Mouse (Mus musculus) ES-E14 (cell line): ENCODE results near the gene Scarb1. TPM values are rescaled to one million over a fixed set of nuclear protein-coding genes. Genes with fewer than 3 reads are reported as not detected.

Source experiments
- DNase-seq: peaks from one replicate; pipeline ENCODE4 v3.0.0-alpha.2; 2013; ENCODE audit warnings: low read depth, low spot score
- H3K27ac ChIP-seq: 2 replicates; pipeline ENCODE4 v1.5.1; 2012; ENCODE audit warnings: low read depth, mild to moderate bottlenecking, low read length, moderate library complexity, mixed read lengths; ENCODE audit not compliant: poor library complexity, insufficient read depth, severe bottlenecking
- H3K36me3 ChIP-seq: 2 replicates; pipeline ENCODE4 v1.6.1; 2012; ENCODE audit warnings: mild to moderate bottlenecking, low read length, moderate library complexity, mixed read lengths; ENCODE audit not compliant: control insufficient read depth, poor library complexity, insufficient read depth, severe bottlenecking
- H3K4me1 ChIP-seq, 2 experiments: fragments of 150-350 bp in 1 of 2; sonication (generic) in 1 of 2; 2 replicates each; pipeline ENCODE4 v1.6.1; 2012; ENCODE audit warnings: low read length in 2 of 2, mild to moderate bottlenecking in 1 of 2, mixed read lengths in 1 of 2; ENCODE audit not compliant: control insufficient read depth in 2 of 2, insufficient read depth in 2 of 2, poor library complexity in 1 of 2
- H3K4me3 ChIP-seq, 2 experiments: fragments of 150-350 bp in 1 of 2; sonication (generic) in 1 of 2; 2 replicates each; pipeline ENCODE4 v1.5.1; 2012; ENCODE audit warnings: low read length in 2 of 2, low read depth in 1 of 2, mild to moderate bottlenecking in 1 of 2, mixed read lengths in 1 of 2; ENCODE audit not compliant: insufficient read depth in 1 of 2, poor library complexity in 1 of 2, severe bottlenecking in 1 of 2
- H3K9ac ChIP-seq: 2 replicates; pipeline ENCODE4 v1.6.1; 2012; ENCODE audit warnings: low read depth, mild to moderate bottlenecking, low read length, mixed read lengths; ENCODE audit not compliant: poor library complexity, insufficient read depth, severe bottlenecking
- H3K9me3 ChIP-seq: fragments of 150-350 bp; sonication (generic); 2 replicates; pipeline ENCODE4 v1.6.1; 2012; ENCODE audit warnings: low read depth, mild to moderate bottlenecking, low read length; ENCODE audit not compliant: control insufficient read depth, insufficient read depth
- CHD2 ChIP-seq: IDR thresholded peaks from 2 replicates; pipeline ENCODE4 v1.6.1; 2014; ENCODE audit warnings: mild to moderate bottlenecking, low read depth, low read length, inconsistent platforms
- HCFC1 ChIP-seq: IDR thresholded peaks from 2 replicates; pipeline ENCODE4 v1.6.1; 2012; ENCODE audit warnings: low read length, inconsistent platforms, borderline replicate concordance; ENCODE audit not compliant: insufficient read depth
- MAFK ChIP-seq: IDR thresholded peaks from 2 replicates; pipeline ENCODE4 v1.6.1; 2014; ENCODE audit warnings: mild to moderate bottlenecking, low read depth, low read length, inconsistent platforms; ENCODE audit not compliant: insufficient read depth
- ZC3H11A ChIP-seq: IDR thresholded peaks from 2 replicates; pipeline ENCODE4 v1.6.1; 2012; ENCODE audit warnings: low read depth, mild to moderate bottlenecking, inconsistent platforms, low read length, borderline replicate concordance
- ZNF384 ChIP-seq: IDR thresholded peaks from 2 replicates; pipeline ENCODE4 v1.6.1; 2012; ENCODE audit warnings: low read depth, low read length, inconsistent platforms
- in situ Hi-C, 2 experiments: fragments of 600-800 bp; cut with MboI; formaldehyde crosslinking; loops; one replicate each; pipeline ENCODE4 v1.15.1; 2025; ENCODE audit warnings: low sequenced_read_pairs in 2 of 2, inconsistent platforms in 1 of 2; ENCODE audit not compliant: unreplicated experiment in 2 of 2
- total RNA-seq: library from RNA; depleted of rRNA; stranded (reverse); fragments of 300-350 nt; gene quantifications from 2 replicates; pipeline ENCODE4 v1.2.3, GENCODE M21; 2012

Scarb1 gene
- total RNA-seq, 1 experiment = 28.8 TPM

- no peak for DNase-seq
- TF ChIP-seq ZNF384 = no peak
- TF ChIP-seq MAFK = no peak
- TF ChIP-seq CHD2 = no peak; the same call in 1 of the 2 replicates
- no peak for TF ChIP-seq HCFC1
- no peak for TF ChIP-seq ZC3H11A
- in situ Hi-C loops = no loop called here
- no peak overlapping the region for H3K27ac ChIP-seq
- H3K4me1 ChIP-seq = no peaks in the 10 kb centered on the region
- H3K4me3 ChIP-seq = no peak overlapping the region
- peaks cover 23% of the 10 kb centered on the region for H3K36me3 ChIP-seq
- no peak overlapping the region for H3K9ac ChIP-seq
- H3K9me3 ChIP-seq = no peaks in the 10 kb centered on the region
Observed at GRCm38 (mm10) chr5:125385215-125385940, 44.5 kb upstream of the Scarb1 start.

- TF ChIP-seq CHD2 (no peak), MAFK (no peak), HCFC1 (no peak), ZNF384 (no peak), ZC3H11A (no peak)
- Histone ChIP-seq H3K9me3 (no peaks in the 10 kb centered on the region), H3K9ac (no peak overlapping the region), H3K4me1 (no peaks in the 10 kb centered on the region), H3K27ac (no peak overlapping the region), H3K4me3 (no peak overlapping the region), H3K36me3 (peaks cover 23% of the 10 kb centered on the region)
- DNase-seq = no peak
- in situ Hi-C loops = no loop called here
Observed at GRCm38 (mm10) chr5:125384512-125385214, 43.8 kb upstream of the Scarb1 start.

DNA sequence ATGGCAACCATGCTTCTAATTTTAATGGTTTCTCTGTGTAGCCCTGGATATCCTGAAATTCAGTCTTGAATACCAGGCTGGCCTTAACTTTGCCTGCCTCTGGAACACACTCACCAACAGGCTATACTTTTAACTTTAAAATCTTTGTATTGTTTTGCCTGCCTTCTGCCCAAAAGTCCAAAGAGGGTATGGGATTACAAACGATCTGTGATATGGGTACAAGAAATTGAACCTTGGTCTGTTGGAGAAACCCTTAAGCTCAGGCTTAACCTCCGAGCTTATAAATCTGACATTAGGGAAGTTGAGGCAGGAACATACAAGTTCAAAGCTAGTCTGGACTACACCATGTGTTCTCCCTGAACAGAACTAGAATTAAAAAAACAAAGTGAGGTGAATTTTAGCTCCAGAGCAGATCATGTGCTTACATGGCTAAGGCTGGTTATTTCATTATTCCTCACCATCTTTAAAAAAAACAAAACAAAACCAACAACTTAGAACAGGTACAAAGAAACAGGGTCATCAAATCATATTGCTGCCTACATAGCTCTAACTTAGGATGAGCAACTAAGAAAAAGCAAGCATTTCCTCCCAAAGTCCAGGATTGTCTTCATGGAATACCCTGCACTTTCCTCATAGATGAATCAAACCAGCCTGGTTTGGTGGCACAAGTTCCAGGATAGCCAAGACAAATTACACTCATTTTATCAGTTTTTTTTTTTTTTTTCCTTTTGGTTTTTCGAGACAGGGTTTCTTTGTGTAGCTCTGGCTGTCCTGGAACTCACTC lies 42.9 kb upstream of the Scarb1 start:
- no peak overlapping the region for H3K9ac ChIP-seq
- DNase-seq = no peak
- in situ Hi-C loops = no loop called here
- no peak overlapping the region for H3K27ac ChIP-seq
- peaks cover 20% of the 10 kb centered on the region for H3K36me3 ChIP-seq
- H3K9me3 ChIP-seq = no peaks in the 10 kb centered on the region
- H3K4me1 ChIP-seq = no peaks in the 10 kb centered on the region
- no peak overlapping the region for H3K4me3 ChIP-seq
- TF ChIP-seq MAFK = no peak
- TF ChIP-seq ZC3H11A = no peak
- no peak; the same call in 1 of the 2 replicates for TF ChIP-seq CHD2
- no peak for TF ChIP-seq ZNF384
- TF ChIP-seq HCFC1 = no peak

- no peak overlapping the region for H3K27ac ChIP-seq
- H3K36me3 ChIP-seq = peaks cover 11% of the 10 kb centered on the region
- H3K9ac ChIP-seq = no peak overlapping the region
- H3K9me3 ChIP-seq = no peaks in the 10 kb centered on the region
- in situ Hi-C loops = no loop called here
- H3K4me3 ChIP-seq = no peak overlapping the region
- no peak for DNase-seq
- TF ChIP-seq CHD2 = no peak; the same call in 1 of the 2 replicates
- no peak for TF ChIP-seq ZC3H11A
- no peak for TF ChIP-seq ZNF384
- TF ChIP-seq HCFC1 = no peak
- no peak for TF ChIP-seq MAFK
- no peaks in the 10 kb centered on the region for H3K4me1 ChIP-seq
Observed at GRCm38 (mm10) chr5:125382673-125383558, 42.0 kb upstream of the Scarb1 start.
